Mouse (Mus musculus): Measurements from ENCODE around the gene Otogl. TPM values are rescaled to one million over a fixed set of nuclear protein-coding genes. Genes with fewer than 3 reads are reported as not detected.
"Not testable (repeated sequence)": the region's sequence is repeated elsewhere in the genome, so short reads cannot be mapped to it uniquely, and the experiment has no call there.

The Otogl gene
- polyA plus RNA-seq, 1 experiment from 2014 or later = not detected

DNA sequence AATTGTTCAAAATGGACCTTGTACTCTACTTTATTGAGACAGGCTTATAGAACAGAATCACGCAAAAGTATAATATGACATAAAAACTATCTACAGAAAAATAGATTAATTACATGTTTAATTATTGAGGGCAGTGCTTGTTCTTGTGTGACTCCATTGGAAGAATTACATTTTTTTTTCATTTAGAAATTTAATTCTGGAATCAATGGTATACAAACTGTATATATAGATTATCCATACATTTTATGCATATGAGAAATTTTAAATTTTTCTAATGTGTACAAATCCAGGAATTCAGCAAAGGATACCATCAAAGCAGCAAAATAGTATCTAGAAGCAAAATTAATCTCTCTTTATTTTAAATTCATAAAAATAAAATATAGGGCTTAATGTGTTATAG, 67.0 kb downstream of the Otogl start:
- no peak for DNase-seq (ENCODE audit: extremely low spot score, low spot score)

GRCm38 (mm10) chr10:107834452-107835239, 77.3 kb downstream of the Otogl start:
- Histone ChIP-seq H3K27me3 (ENCODE audit: poor library complexity, severe bottlenecking) (no peaks in the 10 kb centered on the region), H3K4me3 (no peak overlapping the region), H3K9me3 (no peaks in the 10 kb centered on the region), H3K4me1 (no peaks in the 10 kb centered on the region), H3K27ac (no peak overlapping the region), H3K36me3 (replicated peaks) (no peaks in the 10 kb centered on the region)
- no peak for DNase-seq (ENCODE audit: extremely low spot score, low spot score)
- 82% methylated on average over 4 of the region's 4 CpGs for WGBS

More for the DNA sequence above, 67.0 kb downstream of the Otogl start:
- H3K4me3 ChIP-seq = no peak overlapping the region
- 95% methylated on average over 1 of the region's 1 CpGs for WGBS
- H3K27ac ChIP-seq = no peak overlapping the region
- no peaks in the 10 kb centered on the region for H3K9me3 ChIP-seq
- no peaks in the 10 kb centered on the region for H3K27me3 ChIP-seq (ENCODE audit: poor library complexity, severe bottlenecking)
- no peaks in the 10 kb centered on the region for H3K36me3 ChIP-seq (replicated peaks)
- no peaks in the 10 kb centered on the region for H3K4me1 ChIP-seq

DNA sequence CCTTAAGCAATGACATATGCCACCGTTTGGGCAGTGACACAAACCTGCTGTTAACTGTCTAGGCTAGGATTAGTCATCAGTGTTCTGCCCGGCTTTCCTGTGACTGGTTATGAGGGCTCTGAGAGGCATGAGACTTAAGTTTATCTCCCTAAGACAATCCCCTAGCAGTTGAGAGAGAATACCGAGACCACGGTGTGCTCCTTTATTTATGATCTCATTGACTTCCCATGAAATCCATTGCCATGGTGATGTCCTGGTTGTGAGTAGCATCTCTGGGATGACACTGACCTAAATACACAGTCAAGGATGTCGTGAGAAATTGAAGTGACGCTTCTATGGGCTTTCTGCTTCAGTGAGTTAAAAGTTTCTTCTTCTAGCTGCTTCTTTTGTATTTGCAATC, 82.8 kb downstream of the Otogl start:
- Histone ChIP-seq H3K4me1 (no peaks in the 10 kb centered on the region), H3K4me3 (no peak overlapping the region), H3K36me3 (replicated peaks) (no peaks in the 10 kb centered on the region), H3K27ac (no peak overlapping the region), H3K27me3 (ENCODE audit: poor library complexity, severe bottlenecking) (no peaks in the 10 kb centered on the region), H3K9me3 (no peaks in the 10 kb centered on the region)
- DNase-seq (ENCODE audit: extremely low spot score, low spot score) = no peak
- 90% methylated on average over 6 of the region's 6 CpGs for WGBS

DNA sequence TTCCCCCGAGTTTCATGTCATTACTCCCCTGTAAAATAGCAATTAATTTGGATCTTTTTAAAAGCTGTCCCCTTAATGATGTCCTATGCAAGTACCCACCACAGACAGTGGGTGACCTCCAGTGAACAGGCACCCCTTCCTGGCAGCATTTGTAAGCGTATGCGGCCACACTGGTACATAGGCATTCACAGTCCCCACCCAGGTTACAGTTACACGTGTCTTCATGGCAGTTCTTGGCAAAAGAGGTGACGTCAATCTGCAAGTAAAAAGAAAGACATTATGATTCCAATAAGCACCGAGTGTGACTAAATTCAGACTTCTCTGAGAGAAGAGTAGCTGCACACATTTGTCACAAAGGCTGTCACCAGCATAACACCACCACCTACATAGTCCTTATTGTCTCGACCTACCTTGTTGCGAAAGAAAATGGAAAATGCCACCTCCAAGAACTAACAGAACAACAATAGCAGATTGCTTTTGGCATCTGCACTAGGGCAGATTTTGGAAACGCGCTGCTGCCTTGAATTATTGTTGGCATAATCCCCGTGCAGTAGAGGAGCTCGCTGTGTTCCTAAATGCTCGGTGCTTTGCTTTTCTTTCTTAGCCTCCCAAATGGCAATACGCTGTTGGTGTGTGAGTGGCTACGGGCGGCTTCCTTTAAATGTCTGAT, 98.0 kb downstream of the Otogl start:
- no peak overlapping the region for H3K27ac ChIP-seq
- H3K9me3 ChIP-seq = no peaks in the 10 kb centered on the region
- DNase-seq (ENCODE audit: extremely low spot score, low spot score) = no peak
- H3K4me1 ChIP-seq = no peaks in the 10 kb centered on the region
- H3K4me3 ChIP-seq = no peak overlapping the region
- WGBS = 90% methylated on average over 16 of the region's 16 CpGs
- H3K36me3 ChIP-seq (replicated peaks) = no peaks in the 10 kb centered on the region
- no peaks in the 10 kb centered on the region for H3K27me3 ChIP-seq (ENCODE audit: poor library complexity, severe bottlenecking)

DNA sequence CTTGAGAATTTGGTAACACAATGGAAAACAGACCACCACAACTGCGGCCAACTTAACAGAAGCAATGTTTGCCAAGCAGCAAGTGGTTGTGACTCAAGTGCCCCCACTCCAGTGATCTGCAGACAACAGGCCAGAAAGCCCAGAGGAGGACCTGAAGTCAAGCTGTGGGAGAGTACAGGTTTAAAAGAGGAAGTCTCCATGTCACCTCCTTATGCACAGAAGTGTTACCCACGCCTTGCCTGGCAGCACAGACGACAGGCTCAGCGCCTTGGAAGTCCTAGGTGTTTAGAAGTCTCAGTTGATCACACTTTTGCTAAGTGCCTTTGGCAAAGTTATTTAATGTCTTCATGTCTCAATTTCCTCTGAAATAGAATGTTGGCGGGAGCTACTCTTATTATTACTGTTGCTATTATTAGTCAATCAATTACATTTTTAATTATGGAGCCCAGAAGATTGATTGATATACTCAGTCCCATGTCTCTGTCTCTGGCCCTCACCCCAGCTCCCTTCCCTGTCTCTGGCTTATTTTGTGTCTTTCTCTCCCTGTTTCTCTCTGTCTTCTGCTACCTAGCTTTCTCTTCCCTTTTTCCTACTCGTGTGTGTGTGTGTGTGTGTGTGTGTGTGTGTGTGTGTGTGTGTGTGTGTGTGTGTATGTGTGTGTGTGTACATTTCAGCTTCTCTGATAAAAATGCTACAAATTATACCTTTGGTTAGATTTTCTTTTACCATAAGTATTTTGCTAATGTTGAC, 101.1 kb downstream of the Otogl start:
- Histone ChIP-seq H3K36me3 (replicated peaks) (no peaks in the 10 kb centered on the region), H3K9me3 (no peaks in the 10 kb centered on the region), H3K4me3 (no peak overlapping the region), H3K4me1 (no peaks in the 10 kb centered on the region), H3K27me3 (ENCODE audit: poor library complexity, severe bottlenecking) (no peaks in the 10 kb centered on the region), H3K27ac (no peak overlapping the region)
- WGBS = 88% methylated on average over 5 of the region's 6 CpGs
- DNase-seq (ENCODE audit: extremely low spot score, low spot score) = no peak

DNA sequence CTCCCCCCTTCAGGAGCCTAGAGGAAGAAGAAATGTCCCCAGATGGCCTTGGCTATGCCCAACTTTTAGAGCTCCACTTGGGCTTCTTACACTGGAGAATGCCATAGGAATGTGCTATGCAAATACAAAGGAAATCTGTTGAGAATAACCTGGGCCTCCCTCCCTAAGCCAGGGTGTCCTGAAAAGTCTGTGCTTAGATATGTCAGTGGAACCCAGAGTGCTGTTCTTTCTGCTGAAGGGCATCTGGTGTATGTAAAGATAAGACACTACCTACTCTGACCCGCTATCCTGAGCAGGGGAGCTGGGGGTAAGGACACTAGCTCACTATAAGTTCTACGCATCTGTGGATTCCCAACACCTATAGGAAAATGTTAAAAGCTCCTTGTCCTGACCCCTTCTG, 106.7 kb downstream of the Otogl start:
- 82% methylated on average over 2 of the region's 2 CpGs for WGBS
- DNase-seq (ENCODE audit: extremely low spot score, low spot score) = no peak
- H3K4me3 ChIP-seq = no peak overlapping the region
- no peaks in the 10 kb centered on the region for H3K4me1 ChIP-seq
- H3K27me3 ChIP-seq (ENCODE audit: poor library complexity, severe bottlenecking) = no peaks in the 10 kb centered on the region
- H3K9me3 ChIP-seq = no peaks in the 10 kb centered on the region
- no peak overlapping the region for H3K27ac ChIP-seq
- H3K36me3 ChIP-seq (replicated peaks) = no peaks in the 10 kb centered on the region

DNA sequence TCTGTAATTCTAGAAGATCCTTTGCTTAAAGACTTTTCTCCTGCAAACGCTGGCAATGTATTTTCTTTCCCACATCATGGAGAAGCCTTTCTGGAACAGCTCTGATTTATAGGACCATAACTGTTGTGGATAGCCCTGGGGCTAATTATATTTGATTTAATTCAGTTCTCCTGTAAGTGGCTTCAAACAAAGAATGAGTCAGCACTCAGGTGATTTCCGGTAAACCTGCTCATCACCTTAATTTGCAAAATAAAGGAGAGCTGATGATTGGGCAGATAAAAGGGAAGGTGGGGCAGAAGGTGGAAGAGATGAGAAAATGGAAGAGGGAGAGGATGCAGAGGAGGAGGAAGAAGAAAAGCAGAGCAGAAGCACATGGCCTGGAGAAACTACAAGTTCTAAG, 107.6 kb downstream of the Otogl start:
- not testable (repeated sequence) for H3K9me3 ChIP-seq; DNase-seq (ENCODE audit: extremely low spot score, low spot score); H3K4me3 ChIP-seq; H3K27ac ChIP-seq; H3K4me1 ChIP-seq; H3K27me3 ChIP-seq (ENCODE audit: poor library complexity, severe bottlenecking); H3K36me3 ChIP-seq (replicated peaks)
- 74% methylated on average over 2 of the region's 2 CpGs for WGBS

- peak; percentile 24 for DNase-seq (ENCODE audit: extremely low spot score, low spot score)
- H3K9me3 ChIP-seq = no peaks in the 10 kb centered on the region
- WGBS = 18% methylated on average over 7 of the region's 7 CpGs
- H3K4me1 ChIP-seq = no peaks in the 10 kb centered on the region
- H3K27ac ChIP-seq = no peak overlapping the region
- no peaks in the 10 kb centered on the region for H3K27me3 ChIP-seq (ENCODE audit: poor library complexity, severe bottlenecking)
- no peaks in the 10 kb centered on the region for H3K36me3 ChIP-seq (replicated peaks)
- no peak overlapping the region for H3K4me3 ChIP-seq
These were observed 112.1 kb downstream of the Otogl start for GRCm38 (mm10) chr10:107799671-107800353.

- no peaks in the 10 kb centered on the region for H3K4me1 ChIP-seq
- no peak for DNase-seq (ENCODE audit: extremely low spot score, low spot score)
- H3K27ac ChIP-seq = no peak overlapping the region
- H3K4me3 ChIP-seq = no peak overlapping the region
- H3K27me3 ChIP-seq (ENCODE audit: poor library complexity, severe bottlenecking) = no peaks in the 10 kb centered on the region
- H3K9me3 ChIP-seq = no peaks in the 10 kb centered on the region
- 86% methylated on average over 10 of the region's 10 CpGs for WGBS
- no peaks in the 10 kb centered on the region for H3K36me3 ChIP-seq (replicated peaks)
These were observed 116.8 kb downstream of the Otogl start for GRCm38 (mm10) chr10:107794812-107795756.

GRCm38 (mm10) chr10:107792491-107792890, 119.4 kb downstream of the Otogl start:
- DNase-seq (ENCODE audit: extremely low spot score, low spot score) = no peak
- H3K9me3 ChIP-seq = 0 out of 2 replicates have a peak, but pooled peaks cover under 1% of the 10 kb centered on the region
- no peak overlapping the region for H3K4me3 ChIP-seq
- H3K27me3 ChIP-seq (ENCODE audit: poor library complexity, severe bottlenecking) = no peaks in the 10 kb centered on the region
- 83% methylated on average over 3 of the region's 3 CpGs for WGBS
- no peaks in the 10 kb centered on the region for H3K36me3 ChIP-seq (replicated peaks)
- no peaks in the 10 kb centered on the region for H3K4me1 ChIP-seq
- H3K27ac ChIP-seq = no peak overlapping the region

GRCm38 (mm10) chr10:107779548-107779947, 132.4 kb downstream of the Otogl start:
- H3K9me3 ChIP-seq = no peaks in the 10 kb centered on the region
- WGBS = 87% methylated on average over 2 of the region's 2 CpGs

GRCm38 (mm10) chr10:107759624-107760023, 152.3 kb downstream of the Otogl start:
- Histone ChIP-seq H3K4me3 (no peak overlapping the region), H3K27ac (no peak overlapping the region), H3K9me3 (no peaks in the 10 kb centered on the region), H3K4me1 (no peaks in the 10 kb centered on the region), H3K36me3 (replicated peaks) (no peaks in the 10 kb centered on the region), H3K27me3 (ENCODE audit: poor library complexity, severe bottlenecking) (no peaks in the 10 kb centered on the region)
- 74% methylated on average over 1 of the region's 1 CpGs for WGBS
- DNase-seq (ENCODE audit: extremely low spot score, low spot score) = no peak

More at GRCm38 (mm10) chr10:107779548-107779947, 132.4 kb downstream of the Otogl start:
- no peaks in the 10 kb centered on the region for H3K4me1 ChIP-seq
- no peaks in the 10 kb centered on the region for H3K27me3 ChIP-seq (ENCODE audit: poor library complexity, severe bottlenecking)
- no peak for DNase-seq (ENCODE audit: extremely low spot score, low spot score)
- no peak overlapping the region for H3K4me3 ChIP-seq
- H3K36me3 ChIP-seq (replicated peaks) = no peaks in the 10 kb centered on the region
- no peak overlapping the region for H3K27ac ChIP-seq
